Mouse (Mus musculus) gastrocnemius, postnatal 36 days (tissue): ENCODE data around the gene Itpka. TPM values are rescaled to one million over a fixed set of nuclear protein-coding genes. Genes with fewer than 3 reads are reported as not detected.

Source experiments
- DNase-seq, 2 experiments: peaks; one replicate each; pipeline ENCODE4 v3.0.0; 2022
- intact Hi-C: fragments of 180-260 bp; cut with DNase I; formaldehyde crosslinking; loops from one replicate; pipeline ENCODE4 v1.15.1; 2025
- total RNA-seq, 2 experiments: library from RNA; stranded (reverse); gene quantifications; 2 replicates each; pipeline ENCODE4 v1.2.3; 2021

Gene Itpka
- total RNA-seq, 2 experiments from 2014 or later, result not detected

DNA sequence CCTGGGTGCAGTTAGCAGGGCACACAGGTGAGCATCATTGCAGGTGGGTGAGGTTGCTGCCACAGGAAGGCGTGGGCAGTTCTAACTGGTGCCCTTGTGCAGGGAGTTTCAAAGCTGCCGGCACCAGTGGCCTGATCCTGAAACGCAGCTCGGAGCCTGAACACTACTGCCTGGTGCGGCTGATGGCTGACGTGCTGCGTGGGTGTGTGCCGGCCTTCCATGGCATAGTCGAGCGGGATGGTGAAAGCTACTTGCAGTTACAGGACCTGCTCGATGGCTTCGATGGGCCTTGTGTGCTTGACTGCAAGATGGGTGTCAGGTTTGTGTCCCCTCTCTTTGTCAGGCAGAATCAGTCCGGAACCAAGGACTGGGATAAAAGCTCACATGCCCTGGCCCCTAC is 7.1 kb downstream of the Itpka start:
- no peak for DNase-seq
- intact Hi-C loops, result no loop called here

DNA sequence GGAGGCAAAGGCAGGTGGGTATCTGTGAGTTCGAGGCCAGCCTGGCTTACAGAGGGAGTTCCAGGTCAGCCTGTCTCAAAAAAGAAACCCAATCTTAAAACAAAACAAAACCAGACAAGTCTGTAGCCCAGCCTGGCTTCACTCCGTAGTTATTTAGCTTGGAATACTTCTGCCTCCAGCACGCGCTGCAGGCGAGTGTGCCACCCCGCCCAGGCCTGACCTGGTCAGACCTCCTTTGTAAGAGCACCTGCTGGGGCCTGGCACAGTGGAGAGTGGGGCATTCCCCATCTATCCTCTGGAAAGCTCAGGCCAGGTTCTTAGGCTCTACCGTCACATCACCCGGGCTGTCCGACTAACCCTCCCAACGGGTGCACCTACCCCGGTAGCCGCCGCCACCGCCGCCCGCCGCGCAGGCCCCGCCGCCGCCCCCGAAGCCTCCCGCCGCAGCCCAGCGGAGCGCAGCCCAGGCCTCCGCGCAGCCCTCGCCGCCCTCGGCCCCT is 15.5 kb downstream of the Itpka start:
- intact Hi-C loops, result no loop called here
- DNase-seq, result no peak

DNA sequence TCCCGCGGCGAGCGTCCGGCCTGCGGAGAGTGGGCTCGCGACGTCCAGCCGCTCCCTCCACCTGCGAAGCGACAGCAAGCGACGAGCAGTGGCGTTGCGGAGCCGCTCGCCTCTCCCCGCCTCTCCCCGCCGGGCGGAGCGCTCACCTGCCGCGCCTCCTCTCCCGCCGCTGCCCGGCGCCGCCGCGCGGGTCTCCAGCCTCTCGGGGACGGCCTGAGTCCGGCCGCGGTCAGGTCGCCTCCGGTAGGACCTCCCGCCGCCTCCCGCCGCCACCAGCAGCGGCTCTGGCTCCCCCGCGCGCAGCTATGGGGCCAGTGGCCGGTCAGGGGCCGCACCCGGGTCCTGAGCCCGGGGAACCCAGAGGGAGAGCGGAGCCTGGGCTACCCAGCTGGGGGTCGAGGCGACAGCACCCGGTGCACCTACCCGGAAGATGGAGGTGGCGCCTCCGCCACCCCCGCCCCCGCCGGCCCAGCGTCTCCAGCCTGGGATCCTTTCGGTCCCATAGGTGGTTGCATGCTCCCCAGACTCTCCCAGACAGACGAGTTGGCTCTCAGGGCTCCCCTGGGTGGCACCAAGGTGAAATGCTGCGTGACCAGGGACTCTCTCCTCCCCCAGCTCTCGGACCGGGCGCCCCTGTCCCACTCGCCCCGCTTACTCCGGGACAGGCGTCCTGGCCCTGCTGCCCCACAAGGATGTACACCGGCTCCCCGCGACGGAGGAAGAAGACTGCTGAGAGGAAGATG is 16.1 kb downstream of the Itpka start:
- no peak for DNase-seq
- intact Hi-C loops, result no loop called here

DNA sequence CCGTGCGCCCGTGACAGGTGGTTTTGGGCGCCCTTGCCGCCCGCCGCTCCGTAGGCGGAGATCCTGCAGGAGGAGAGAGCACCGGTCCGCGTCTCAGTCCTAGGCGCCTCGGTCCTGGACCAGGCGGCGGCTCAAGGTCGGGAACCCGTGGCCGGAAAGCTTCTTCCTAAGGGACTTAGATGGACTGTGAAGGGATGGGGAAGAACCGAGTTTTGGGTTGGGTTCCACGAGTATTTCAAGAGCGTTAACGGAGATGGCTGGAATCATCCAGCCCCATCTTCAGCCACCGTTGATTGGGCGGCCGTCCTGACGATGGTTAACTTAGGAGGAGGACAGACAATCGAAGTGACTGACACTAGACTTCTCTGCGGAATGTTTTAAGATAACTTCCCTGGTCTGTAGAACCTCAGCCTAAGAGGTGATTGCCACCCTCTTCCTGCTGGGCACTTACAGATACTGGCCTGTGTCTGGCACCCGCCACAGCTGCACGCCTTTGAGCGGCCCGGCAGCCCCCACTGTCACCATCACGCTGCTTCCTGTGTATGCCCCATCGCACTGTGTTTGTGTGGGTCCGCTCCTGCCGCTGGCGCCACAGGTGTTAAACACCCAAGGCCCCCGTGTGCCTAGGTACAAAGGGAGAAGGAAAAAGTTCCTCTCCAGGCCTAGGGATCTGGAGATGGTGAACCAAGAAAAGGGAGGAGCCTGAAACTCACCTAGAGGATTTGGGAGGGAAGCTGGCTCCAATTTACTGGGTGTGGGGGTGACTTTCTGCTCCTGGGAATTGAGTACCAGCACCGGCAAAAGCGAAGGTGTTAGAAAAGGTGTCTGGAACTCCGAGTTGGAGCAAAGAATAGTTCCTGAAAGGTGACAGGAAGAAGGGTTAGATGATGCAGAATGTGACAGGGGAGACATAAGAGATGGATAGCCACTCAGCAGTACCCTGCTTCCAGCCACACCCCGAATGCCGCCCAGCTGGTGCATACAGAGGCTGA is 17.0 kb downstream of the Itpka start:
- intact Hi-C loops, result no loop called here
- DNase-seq, result no peak

DNA sequence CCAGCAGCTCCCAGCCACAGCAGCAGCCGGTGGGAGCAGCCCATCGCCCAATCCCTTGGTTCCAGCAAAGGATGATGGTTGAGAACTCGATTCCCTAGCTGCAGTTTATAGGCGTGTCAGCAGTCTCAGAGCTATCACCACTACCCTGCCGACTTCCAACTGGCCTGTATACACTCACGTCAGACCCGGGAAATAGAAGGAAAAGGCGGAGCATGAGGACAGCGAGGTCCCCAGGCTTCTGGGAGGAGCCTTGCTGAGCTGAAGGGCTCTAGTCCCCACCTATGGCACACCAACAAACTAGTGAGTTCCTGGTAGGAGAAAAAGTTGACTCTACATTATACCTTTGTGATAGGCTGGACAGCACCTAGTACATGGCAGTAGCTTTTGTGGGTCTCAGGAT is 18.1 kb downstream of the Itpka start, which contains the start of gene Ltk:
TSS of gene Ltk (minus strand) at position 181 of the 400 bp plus-strand sequence.
- DNase-seq, result no peak
- intact Hi-C loops, result no loop called here

DNA sequence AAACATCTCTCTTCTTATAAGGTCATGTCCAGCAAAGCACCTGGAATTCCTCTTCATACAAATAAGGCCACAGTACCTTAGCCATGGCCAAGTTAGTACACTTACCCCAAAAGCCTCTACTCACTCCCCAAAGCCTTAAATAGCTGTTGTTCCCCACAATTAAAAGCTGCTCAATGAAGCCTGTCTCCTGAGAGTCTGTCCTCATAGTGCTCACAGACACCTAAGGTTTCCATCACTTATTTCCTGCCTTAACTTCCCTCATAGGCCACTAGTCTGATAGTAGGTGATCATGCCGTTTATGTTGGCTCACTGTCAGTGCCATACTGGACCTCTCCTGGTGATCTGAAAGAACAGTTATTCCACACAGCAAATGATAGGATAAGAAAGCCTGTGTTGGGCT is 20.1 kb downstream of the Itpka start:
- intact Hi-C loops, result no loop called here
- DNase-seq, result no peak

DNA sequence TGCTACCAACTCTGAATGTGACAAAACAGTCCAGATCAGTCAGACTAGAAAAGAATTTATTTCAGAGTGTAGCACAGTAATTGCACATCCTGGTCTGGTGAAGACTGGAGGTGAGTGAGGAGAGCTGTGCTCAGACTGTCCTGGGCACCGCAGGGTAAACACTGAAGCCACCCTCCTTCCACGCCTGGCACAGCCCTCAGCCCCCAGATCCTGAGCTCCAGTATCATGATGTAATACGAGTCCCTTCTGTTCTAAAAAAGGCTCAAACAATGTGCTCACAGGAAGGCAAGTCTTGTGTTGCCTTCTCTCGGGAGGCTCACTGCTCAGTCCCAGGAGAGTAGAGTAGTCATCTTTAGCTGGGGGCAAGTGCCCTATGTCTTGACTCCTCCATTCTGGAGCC is 21.8 kb downstream of the Itpka start:
- no peak for DNase-seq

DNA sequence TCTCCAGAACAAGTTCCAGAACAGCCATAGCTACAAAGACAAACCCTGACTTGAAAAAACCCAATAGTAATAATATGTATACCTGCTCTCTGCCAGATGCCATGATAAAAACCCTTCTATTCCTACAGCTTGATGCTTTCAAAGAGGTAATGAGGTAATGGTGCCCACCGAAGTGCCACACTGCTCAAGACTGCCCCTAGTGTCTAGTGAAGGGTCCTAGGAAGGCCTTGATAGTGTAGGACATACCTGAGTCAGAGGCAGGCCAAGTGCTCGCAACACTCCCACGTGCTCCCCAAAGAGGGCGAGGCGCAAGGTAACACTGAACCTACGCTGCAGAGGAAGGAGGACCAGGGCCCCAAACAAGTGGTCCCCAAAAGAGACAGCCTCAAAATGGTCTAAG is 25.1 kb downstream of the Itpka start:
- intact Hi-C loops, result no loop called here
- no peak for DNase-seq

More for the DNA sequence above, 21.8 kb downstream of the Itpka start:
- intact Hi-C loops, result no loop called here

DNA sequence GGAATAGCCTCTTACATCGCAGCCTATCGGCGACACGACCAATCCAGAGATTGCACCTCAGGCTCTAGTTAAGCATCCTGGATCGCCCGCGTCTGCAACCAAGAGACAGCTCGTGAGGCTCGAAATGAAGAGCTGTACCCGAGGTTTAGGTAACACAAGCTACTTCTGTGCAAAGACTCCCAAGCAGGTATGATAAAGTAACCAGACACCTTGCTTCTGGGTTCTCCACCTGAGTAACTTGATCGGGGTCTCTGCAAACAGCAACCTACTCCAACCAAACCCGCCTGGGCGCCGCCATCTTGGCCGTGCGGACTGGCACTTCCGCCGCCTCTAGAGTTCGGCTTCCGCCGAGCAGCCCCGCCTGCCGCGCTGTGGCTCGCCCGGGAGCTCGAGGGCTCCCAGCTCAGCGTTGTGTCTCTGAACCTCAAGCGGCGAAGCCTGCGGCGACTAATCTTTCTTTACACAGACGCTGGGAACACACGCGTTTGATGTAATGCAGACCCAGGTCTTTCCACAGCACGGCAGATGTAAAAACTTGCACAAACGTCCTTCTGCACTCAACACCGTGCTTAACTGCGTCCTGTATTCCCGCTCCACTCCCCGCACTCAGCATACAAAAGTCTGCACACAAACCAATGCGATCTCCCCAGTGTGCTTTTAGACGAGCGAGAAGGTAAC is 45.2 kb downstream of the Itpka start, which contains the start of gene Rpap1:
TSS of gene Rpap1 (minus strand) at position 332 of the 678 bp plus-strand sequence.
- intact Hi-C loops, result no loop called here
- DNase-seq, result peak; percentile 73 to 74

DNA sequence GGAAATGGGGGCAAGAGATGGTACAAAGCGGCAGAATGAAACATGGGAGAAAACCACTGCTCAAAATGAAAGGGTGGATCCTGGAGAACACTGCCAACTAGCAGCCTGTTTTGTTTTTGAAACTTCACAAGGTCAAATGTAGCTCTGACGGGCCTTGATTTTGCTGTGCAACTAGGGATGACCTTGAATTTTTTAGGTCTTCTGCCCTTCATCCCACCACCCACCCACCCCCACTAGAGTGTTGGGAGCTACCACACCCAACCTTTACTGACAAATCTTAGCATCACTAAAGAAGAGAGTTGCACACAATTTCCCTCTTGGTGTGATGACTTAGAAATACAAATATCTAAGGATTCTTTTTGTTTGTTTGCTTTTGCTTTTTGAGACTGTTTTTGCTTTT is 47.9 kb downstream of the Itpka start:
- intact Hi-C loops, result no loop called here

DNA sequence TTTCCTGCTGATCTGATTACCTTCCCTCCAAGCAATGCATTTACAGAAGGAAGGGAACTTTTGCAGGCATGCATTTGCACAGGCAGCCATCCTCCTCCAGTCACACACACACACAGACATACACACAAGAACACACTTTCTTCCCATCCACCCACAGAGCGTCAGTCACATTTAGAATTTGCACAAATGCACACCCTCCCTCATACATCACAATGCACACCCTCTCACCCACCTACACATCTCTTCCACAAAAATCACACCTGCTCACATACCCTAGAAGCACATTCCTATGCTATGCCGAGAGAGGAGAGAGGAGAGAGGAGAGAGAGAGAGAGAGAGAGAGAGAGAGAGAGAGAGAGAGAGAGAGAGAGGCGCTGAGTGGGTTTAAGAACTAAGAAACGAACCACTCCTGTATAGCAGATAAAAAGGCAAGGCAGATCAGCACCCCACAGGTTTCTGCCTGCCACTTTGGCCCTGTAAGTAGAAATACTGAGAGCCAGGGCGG is 55.2 kb downstream of the Itpka start, which contains the start of gene Tyro3:
TSS of gene Tyro3 (plus strand) at position 455 of the 505 bp plus-strand sequence.
- no peak for DNase-seq
- intact Hi-C loops, result no loop called here

More for the DNA sequence above, 47.9 kb downstream of the Itpka start:
- no peak for DNase-seq

DNA sequence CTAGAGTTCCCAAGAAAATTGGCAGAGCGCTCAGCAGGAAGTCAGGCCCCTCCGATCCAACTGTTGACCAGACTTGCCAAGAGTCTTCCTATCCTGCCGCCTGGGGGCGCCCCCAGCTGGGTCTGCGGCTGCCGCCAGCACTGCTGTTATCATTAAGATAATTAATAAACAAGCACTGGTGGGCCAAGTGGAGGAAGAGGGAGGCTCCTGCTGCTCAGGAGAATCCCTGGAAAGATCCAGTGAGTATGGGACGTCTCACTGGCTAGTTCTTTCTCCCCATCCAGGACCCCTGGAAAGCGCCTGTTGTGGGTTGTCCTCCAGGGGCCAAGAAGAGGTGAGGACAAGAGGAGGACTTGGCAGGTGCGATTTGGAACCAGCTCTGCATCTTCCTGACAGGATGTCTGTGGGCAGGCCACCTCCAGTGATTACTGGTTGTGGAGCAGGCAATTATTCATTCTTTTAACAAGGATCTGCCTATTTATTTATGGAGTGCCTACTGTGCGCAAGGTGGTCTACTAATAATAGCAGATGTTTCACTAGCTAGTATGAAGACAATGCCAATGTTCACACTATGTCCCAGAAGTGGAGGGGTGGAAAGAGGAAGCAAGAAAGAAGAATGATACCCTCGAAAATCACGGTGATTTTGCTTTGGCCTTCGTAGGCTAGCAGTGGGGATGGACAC is 56.2 kb downstream of the Itpka start:
- peak; percentile 38 to 58 for DNase-seq
- intact Hi-C loops, result no loop called here

DNA sequence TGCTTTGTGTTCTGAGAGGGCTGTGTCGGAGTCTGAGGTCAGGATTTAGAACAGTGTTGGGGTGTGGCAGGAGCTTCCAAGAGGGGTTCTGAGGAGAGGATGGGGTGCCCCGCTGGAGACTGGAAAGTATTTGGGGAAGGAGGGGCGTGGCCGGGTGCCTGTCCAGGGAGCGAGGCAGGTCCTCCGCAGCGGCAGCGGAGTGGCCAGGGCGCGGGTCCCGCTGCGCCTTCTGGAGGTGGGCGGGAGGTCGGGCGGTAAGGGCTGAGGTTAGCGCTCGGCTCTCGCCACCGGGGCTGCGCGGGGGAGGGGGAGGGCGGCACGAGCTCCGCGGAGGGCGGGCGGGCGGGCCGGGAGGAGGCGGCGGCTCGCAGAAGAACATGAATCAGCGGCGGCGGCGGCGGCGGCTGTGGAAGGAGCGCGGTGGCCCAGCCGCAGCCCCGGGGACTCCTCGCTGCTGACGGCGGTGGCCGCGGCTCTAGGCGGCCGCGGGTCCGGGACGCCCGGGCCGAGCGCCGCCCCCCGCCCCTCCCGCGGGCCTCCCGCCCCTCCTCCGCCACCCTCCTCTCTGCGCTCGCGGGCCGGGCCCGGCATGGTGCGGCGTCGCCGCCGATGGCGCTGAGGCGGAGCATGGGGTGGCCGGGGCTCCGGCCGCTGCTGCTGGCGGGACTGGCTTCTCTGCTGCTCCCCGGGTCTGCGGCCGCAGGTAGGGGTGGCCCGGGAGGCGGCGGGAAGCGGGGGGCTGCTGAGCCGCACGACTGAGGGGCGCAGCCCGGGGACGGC is 57.2 kb downstream of the Itpka start:
- intact Hi-C loops, result no loop called here

DNA sequence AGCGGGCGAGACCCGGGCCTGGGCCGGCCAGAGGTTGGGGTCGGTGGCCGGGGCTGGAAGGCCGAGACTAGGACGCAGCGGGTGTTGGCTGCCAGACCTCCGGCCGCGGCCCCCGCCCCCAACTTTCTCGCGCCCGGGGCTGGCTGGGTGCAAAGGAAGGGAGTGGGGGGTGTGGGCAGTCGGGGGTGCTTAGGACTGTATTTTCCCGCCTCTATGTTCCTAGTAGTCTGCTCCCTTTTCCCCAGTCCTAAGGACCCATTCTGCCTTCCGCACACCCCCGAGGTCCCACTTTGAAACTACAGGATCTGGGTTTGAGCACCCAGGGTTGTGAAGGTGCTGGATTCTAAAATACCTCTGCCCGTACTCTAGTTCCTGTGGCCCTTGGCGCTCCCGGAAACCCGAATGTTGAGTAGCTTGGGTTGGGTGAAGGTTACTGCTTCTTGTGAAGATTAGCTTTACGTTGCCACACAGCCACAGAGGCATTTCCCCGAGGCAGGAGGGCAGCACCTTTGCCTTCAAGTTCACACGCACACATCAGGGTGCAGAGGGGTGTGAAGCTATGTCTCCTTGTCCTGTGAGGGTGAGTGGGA is 57.9 kb downstream of the Itpka start:
- no peak for DNase-seq
- intact Hi-C loops, result no loop called here

More for the DNA sequence above, 57.2 kb downstream of the Itpka start:
- DNase-seq, result peak in 1 of 2 experiments; percentile 24
